Mouse (Mus musculus): ENCODE measurements at regions not wholly inside any gene's neighbourhood (a gene's known extent, or its start where the extent isn't known, plus 50 kb on each side); places are given as distances from the start of the nearest gene placed in this dataset.

DNA sequence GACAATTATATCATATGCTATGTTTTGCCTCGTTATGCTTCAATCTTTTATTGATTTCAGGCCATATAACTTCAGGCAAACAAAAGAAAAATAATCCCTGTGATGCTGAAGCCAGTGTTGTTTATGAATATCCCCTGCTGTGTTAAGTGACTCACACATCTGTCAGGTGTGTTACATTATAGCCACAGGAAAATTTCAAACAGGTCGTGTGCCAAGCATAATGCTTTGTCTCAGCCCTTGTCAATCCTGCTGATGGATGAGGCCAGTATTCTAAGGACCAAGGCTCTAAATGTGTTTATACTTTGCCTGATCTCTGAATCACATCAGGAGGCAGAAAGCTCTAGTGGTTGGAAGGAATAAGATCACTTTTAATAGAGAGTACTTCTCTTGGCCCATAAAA, 191.1 kb upstream of the Foxg1 start:
- TF ChIP-seq POLR2A (IDR thresholded peaks at IDR 0.05; ENCODE audit: low read depth, low read length) (no peak), CTCF (conservative IDR thresholded peaks at IDR 0.05; ENCODE audit: insufficient read depth, insufficient read length, low read depth, low read length) (no peak)

Measured in kidney, adult 2 months (tissue).